Mouse (Mus musculus) CD4-positive, CD25-positive, alpha-beta regulatory T cell, adult 2 months (primary cell): Measurements from ENCODE around the gene Gen1.

Experiments used
- DNase-seq: peaks from one replicate; pipeline ENCODE4 v3.0.0-alpha.2; 2012; ENCODE audit warnings: low read depth, low spot score

The Gen1 gene

GRCm38 (mm10) chr12:11224722-11225121, 40.9 kb downstream of the Gen1 start:
- DNase-seq: no peak

DNA sequence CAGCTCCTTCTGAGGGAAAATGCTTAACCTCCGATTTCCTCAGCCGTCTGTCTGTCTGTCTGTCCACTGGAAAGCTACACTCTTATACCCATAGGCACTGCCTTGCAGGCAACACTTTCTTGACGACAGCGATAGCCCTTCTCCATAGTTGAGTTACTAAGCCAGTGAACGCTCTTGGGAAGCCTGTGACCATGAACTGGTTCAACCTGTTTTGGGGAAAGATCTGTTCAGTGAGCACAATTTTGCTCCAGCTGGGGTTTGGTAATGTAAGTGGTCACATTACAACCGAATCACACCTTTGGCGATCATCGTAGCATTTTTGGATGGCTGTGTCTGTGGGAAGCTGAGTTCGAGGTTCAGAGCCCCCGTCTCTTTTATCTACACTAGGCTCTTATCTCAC, 42.5 kb downstream of the Gen1 start:
- no peak for DNase-seq

GRCm38 (mm10) chr12:11222566-11222965, 43.0 kb downstream of the Gen1 start:
- DNase-seq: no peak

DNA sequence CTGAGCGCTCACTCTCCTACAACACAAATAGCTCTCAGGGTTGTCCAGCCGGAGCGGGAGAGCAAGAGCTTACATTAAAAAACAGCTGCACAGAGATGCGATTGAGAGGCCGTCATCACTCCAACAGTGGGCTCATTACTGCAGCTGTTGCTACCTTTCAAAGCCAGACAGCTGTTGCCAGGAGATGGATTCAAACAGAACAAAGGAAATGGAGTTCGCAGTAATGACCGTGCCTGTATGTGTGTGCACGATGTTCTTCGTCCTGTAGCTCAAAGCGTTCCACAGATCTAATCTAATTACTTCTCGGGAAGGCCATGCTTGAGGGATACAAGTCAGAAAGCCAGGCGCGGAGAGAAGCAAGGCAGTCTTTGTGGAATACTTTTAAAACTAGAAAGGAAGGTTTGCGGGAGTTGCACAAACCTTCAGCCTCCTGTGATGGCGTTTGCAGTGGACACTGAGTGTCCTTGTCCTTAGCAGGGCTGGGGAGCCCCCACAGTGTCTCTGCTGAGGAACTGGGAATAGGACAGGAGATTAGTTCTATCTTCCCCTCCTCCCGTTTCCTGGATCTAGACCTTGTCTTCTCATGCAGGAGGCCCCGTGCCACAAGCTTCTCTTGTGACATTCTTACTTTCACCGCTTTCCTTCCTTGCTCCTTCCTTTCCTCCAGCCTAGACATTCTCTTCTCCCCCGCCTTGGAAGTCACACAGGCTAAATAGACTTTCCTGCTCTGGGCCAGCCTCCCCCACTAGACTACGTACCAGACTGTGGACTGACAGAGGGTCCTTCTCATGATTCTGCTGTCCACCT, 43.9 kb downstream of the Gen1 start:
- DNase-seq: no peak

DNA sequence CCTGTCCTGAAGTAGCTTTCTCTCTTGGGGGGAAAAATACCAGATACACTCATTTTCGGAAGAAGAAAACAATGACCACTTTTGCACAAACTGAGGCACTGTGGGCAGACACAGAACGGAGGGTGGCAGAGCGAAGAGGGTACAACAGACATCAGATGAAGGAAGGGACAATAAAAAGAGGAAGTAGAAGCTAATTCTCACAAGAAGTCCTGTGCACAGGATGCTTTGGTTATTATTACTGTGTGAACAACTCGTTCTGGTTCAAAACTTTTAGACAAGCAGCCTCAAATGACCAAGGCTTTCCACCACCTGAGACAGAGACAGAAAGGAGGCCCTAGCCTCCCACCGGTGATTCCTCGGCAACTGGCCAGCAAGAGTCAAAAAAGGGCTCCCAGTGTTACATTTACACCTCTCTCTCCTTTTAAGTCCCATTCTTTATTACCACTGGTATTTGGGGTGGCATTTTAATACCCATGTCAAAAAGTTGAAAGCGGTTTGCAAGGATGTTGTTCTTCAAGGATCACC, 47.8 kb downstream of the Gen1 start:
- DNase-seq: no peak

DNA sequence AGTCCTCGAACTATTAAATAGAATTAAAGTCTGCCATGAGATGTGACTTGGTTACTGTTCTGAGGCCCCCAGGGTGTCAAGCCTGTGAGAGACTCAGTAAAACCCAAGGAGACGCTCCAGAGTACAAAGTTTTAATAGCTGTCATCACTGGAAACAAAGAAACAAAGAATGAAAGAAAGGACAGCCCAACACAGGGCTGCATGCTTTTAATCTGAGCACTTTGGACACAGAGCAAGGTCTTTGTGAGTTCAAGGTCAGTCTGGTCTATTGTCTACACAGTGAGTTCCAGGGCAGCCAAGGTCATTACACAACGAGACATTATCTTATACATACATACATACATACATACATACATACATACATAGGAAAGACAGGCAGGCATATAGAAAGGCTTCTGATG, 49.1 kb downstream of the Gen1 start:
- no peak for DNase-seq

- no peak for DNase-seq
Measured at GRCm38 (mm10) chr12:11215555-11215954, 50.0 kb downstream of the Gen1 start.

GRCm38 (mm10) chr12:11214776-11215175, 50.8 kb downstream of the Gen1 start:
- peak; percentile 31 for DNase-seq

- no peak for DNase-seq
Measured at GRCm38 (mm10) chr12:11212881-11213280, 52.7 kb downstream of the Gen1 start.

GRCm38 (mm10) chr12:11210361-11210760, 55.2 kb downstream of the Gen1 start:
- peak; percentile 50 for DNase-seq

DNA sequence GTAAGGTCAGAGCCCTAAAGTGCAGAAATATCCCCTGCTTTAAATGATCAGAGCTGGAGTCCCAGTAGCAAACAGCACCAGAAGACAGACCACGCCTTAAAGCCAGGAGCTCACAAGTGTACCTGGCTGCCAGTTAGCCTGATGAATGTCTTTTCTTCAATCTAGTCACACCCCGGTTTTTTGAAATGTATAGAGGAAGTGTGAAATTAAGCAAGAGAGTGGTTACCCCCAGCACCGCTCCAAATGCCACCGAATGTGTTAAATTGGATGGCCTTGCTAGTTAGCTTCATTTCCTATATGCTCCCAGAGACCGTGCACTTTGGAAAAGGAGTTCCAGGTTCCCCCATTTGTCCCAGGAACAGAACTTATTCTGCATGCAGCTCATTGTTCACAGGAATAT, 56.0 kb downstream of the Gen1 start:
- DNase-seq: peak; percentile 42

GRCm38 (mm10) chr12:11208872-11209271, 56.7 kb downstream of the Gen1 start, which contains the start of gene Msgn1:
TSS of gene Msgn1 (minus strand) at chr12:11208972.
- no peak for DNase-seq

- DNase-seq: no peak
Measured at GRCm38 (mm10) chr12:11206321-11206720, 59.3 kb downstream of the Gen1 start.

DNA sequence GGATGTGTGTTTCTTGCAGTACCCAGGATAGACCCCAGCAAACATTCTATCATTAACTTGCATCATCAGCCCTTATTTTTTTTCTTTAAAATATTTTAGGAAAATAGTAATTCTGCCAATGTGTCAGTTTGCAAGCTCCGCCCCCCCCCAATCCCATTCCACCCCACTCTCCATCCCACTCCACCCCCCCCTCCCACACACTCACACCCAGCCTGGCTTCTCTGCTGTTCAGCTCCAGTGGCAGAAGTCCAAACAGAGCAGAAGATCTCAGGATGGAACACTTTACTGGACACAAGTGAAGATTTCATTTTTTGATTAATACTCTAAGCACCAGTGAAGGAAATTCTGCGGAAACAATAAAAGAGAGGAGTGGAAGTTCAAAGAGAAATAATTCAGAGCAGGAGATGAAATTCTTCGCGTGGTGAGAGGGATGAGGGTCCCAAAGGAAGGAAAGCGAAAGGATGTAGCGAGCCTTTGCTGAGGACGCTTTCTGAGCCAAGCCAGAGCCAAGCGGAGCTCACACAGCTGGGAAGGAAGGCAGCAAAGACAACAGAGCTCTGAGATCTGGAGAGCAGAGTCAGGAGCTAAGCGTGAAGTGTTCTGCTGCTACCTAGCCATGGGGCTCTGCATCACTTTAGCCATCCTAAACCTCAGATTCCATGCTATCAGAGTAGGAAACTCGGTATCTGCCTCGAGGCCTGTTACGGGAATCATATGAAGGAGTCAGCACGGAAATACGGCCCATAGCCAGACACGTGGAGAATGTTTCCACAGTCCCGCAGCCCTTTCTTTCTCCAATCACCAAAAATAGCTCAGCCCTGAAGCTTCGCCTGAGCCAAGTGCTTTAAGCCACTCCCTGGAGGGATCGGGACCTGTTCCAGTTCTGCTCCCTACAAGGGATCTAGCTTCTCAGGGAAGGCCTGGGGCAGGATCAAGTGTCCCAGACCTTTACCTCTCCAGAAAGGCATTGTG, 61.6 kb downstream of the Gen1 start:
- DNase-seq: no peak

DNA sequence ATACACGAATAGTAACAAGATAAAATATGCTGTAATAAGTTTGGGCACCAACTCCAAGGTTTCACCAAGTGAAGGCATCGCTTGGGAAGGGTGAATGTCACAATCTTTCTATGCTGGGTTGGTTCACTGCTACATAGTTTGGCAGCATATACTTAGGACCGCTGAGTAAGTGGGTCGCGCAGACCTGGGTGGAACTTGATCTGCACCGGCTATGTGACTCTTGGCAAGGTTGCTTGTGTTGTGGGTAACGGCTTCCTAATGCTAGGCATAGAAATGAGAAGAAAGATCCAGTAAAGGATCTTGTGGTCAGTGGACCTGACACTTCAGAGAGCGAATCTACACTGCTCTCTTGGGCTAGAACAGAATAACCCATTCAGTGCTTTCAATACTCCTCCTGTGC, 63.1 kb downstream of the Gen1 start:
- no peak for DNase-seq

- peak; percentile 15 for DNase-seq
Measured at GRCm38 (mm10) chr12:11200711-11201110, 64.9 kb downstream of the Gen1 start.

- no peak for DNase-seq
Measured at GRCm38 (mm10) chr12:11198551-11198950, 67.0 kb downstream of the Gen1 start.

- DNase-seq: peak; percentile 45
Measured at GRCm38 (mm10) chr12:11198026-11198425, 67.6 kb downstream of the Gen1 start.

DNA sequence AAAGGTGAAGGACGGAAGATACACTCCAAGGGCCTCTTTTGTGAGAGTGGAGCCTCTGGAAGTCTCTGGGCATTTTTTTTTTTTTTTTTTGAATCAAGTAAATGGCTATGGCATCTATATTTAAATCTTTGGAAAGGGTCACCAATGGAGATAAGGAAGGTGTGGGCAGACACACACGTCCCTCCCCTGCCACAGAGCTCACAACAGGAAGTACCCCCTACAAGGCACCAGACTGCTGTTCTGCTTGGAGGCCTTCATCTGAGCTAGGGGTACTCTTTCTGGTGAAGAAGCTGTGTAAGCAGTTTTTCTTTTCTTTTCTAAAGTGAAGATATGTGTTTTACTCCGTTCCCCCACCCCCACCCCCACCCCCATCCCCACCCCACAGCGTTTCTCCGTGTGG, 68.8 kb downstream of the Gen1 start:
- peak; percentile 31 for DNase-seq

DNA sequence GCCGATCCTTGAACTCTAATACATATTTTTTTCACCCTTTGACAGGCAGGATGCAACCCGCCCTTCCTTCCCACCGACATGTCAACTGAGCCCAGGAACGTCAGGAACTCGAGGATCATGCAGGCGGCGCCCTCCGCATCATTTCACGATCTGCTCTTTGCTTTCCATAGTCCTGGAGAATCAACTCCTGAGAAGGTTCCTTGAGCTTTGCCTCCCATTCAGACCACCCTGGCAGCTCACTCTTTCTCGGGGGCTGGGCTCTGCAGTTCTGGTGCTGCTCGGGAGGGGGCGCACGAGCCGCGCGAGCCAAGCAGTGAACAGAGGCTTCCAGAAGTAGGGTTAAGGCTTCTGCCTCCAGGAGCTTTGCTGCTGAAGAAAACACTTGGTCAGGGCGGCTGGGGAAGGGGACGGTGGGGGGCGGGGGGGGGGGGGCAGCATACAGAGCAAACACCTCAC, 69.4 kb downstream of the Gen1 start:
- DNase-seq: peak; percentile 87

GRCm38 (mm10) chr12:11195031-11195430, 70.6 kb downstream of the Gen1 start:
- DNase-seq: no peak
